Mouse (Mus musculus) CH12.LX (cell line): ENCODE measurements around the gene Olfr191. TPM values are rescaled to one million over a fixed set of nuclear protein-coding genes. Genes with fewer than 3 reads are reported as not detected.
"Not testable (repeated sequence)": the region's sequence is repeated elsewhere in the genome, so short reads cannot be mapped to it uniquely, and the experiment has no call there.

Source experiments
- DNase-seq: peaks from one replicate; pipeline ENCODE4 v3.0.0-alpha.2; 2013; ENCODE audit errors: extremely low read depth
- H3K27ac ChIP-seq: 2 replicates; pipeline ENCODE4 v1.5.1; 2012; ENCODE audit warnings: low read depth, mild to moderate bottlenecking, control low read depth, moderate library complexity; ENCODE audit not compliant: insufficient read depth
- H3K27me3 ChIP-seq: replicated peaks from 2 replicates; pipeline ENCODE3; 2012; ENCODE audit warnings: inconsistent platforms
- H3K36me3 ChIP-seq, 2 experiments: replicated peaks in 1 of 2; 2 replicates each; pipeline versions ENCODE3 to v1.6.1; 2012; ENCODE audit warnings: inconsistent platforms in 1 of 2, low read length in 1 of 2, mild to moderate bottlenecking in 1 of 2, mixed read lengths in 1 of 2, moderate library complexity in 1 of 2; ENCODE audit not compliant: control insufficient read depth in 1 of 2, insufficient read depth in 1 of 2
- H3K4me1 ChIP-seq, 2 experiments: 2 replicates each; pipeline ENCODE4 v1.6.1; 2012; ENCODE audit warnings: inconsistent platforms in 1 of 2, moderate library complexity in 1 of 2; ENCODE audit not compliant: insufficient read depth in 2 of 2, control insufficient read depth in 1 of 2
- H3K4me2 ChIP-seq: 2 replicates; pipeline ENCODE4 v1.6.1; 2012; ENCODE audit warnings: low read depth, mild to moderate bottlenecking, control low read depth; ENCODE audit not compliant: poor library complexity, insufficient read depth, severe bottlenecking
- H3K4me3 ChIP-seq, 3 experiments: fragments of 150-350 bp in 1 of 3; sonication (generic) in 1 of 3; replicated peaks in 1 of 3; 2 replicates each; pipeline versions ENCODE3 to v1.5.1; 2011 to 2012; ENCODE audit warnings: low read depth in 2 of 3, low read length in 2 of 3, mild to moderate bottlenecking in 2 of 3, moderate library complexity in 2 of 3, control low read depth in 1 of 3, improper control_type of control experiment in 1 of 3, inconsistent platforms in 1 of 3, mixed read lengths in 1 of 3; ENCODE audit not compliant: poor library complexity in 1 of 3
- H3K79me2 ChIP-seq: replicated peaks from 2 replicates; pipeline ENCODE4 v1.6.1; 2012; ENCODE audit warnings: mild to moderate bottlenecking, moderate library complexity; ENCODE audit not compliant: control insufficient read depth, poor library complexity, insufficient read depth, severe bottlenecking; ENCODE audit errors: extremely low read depth
- H3K9ac ChIP-seq: 2 replicates; pipeline ENCODE4 v1.6.1; 2012; ENCODE audit warnings: low read depth, mild to moderate bottlenecking, control low read depth, moderate library complexity; ENCODE audit not compliant: insufficient read depth
- H3K9me3 ChIP-seq: replicated peaks from 2 replicates; pipeline ENCODE3; 2012; ENCODE audit warnings: low read length, inconsistent platforms, mixed read lengths
- CHD2 ChIP-seq: IDR thresholded peaks from 2 replicates; pipeline ENCODE4 v1.6.1; 2011; ENCODE audit warnings: low read length, improper control_type of control experiment
- E2F4 ChIP-seq: IDR thresholded peaks from 2 replicates; pipeline ENCODE4 v1.6.1; 2011; ENCODE audit warnings: low read depth, low read length, improper control_type of control experiment; ENCODE audit not compliant: insufficient replicate concordance
- ELF1 ChIP-seq: IDR thresholded peaks from 2 replicates; pipeline ENCODE4 v1.6.1; 2014; ENCODE audit warnings: low read depth, mild to moderate bottlenecking, inconsistent platforms, low read length, improper control_type of control experiment
- EP300 ChIP-seq: IDR thresholded peaks from 2 replicates; pipeline ENCODE4 v1.6.1; 2011; ENCODE audit warnings: low read length, improper control_type of control experiment
- ETS1 ChIP-seq: conservative IDR thresholded peaks from 2 replicates; pipeline ENCODE4 v1.6.1; 2012; ENCODE audit warnings: low read depth, mild to moderate bottlenecking, inconsistent platforms, low read length, improper control_type of control experiment, moderate library complexity
- HCFC1 ChIP-seq: IDR thresholded peaks from 2 replicates; pipeline ENCODE4 v1.6.1; 2012; ENCODE audit warnings: low read depth, mild to moderate bottlenecking, inconsistent platforms, low read length, improper control_type of control experiment
- IRF4 ChIP-seq: IDR thresholded peaks from 2 replicates; pipeline ENCODE4 v1.6.1; 2014; ENCODE audit warnings: low read depth, mild to moderate bottlenecking, inconsistent platforms, low read length, improper control_type of control experiment
- MAFK ChIP-seq: IDR thresholded peaks from 2 replicates; pipeline ENCODE4 v1.6.1; 2011; ENCODE audit warnings: low read length, improper control_type of control experiment; ENCODE audit not compliant: insufficient replicate concordance
- MEF2A ChIP-seq: IDR thresholded peaks from 2 replicates; pipeline ENCODE4 v1.6.1; 2014; ENCODE audit warnings: low read depth, mild to moderate bottlenecking, inconsistent platforms, low read length, improper control_type of control experiment, borderline replicate concordance
- MXI1 ChIP-seq: IDR thresholded peaks from 2 replicates; pipeline ENCODE4 v1.6.1; 2011; ENCODE audit warnings: mild to moderate bottlenecking, low read depth, low read length, improper control_type of control experiment
- MYC ChIP-seq: IDR thresholded peaks from 2 replicates; pipeline ENCODE4 v1.6.1; 2011; ENCODE audit warnings: low read depth, mild to moderate bottlenecking, improper control_type of control experiment, low read length
- NELFE ChIP-seq: IDR thresholded peaks from 2 replicates; pipeline ENCODE4 v1.6.1; 2011; ENCODE audit warnings: low read depth, low read length, improper control_type of control experiment
- POLR2A ChIP-seq: IDR thresholded peaks from 2 replicates; pipeline ENCODE4 v1.6.1; 2011; ENCODE audit warnings: low read depth, mild to moderate bottlenecking, improper control_type of control experiment, low read length
- RAD21 ChIP-seq: IDR thresholded peaks from 2 replicates; pipeline ENCODE4 v1.6.1; 2011; ENCODE audit warnings: low read depth, mild to moderate bottlenecking, low read length, improper control_type of control experiment, moderate library complexity
- SIN3A ChIP-seq: IDR thresholded peaks from 2 replicates; pipeline ENCODE4 v1.6.1; 2012; ENCODE audit warnings: low read length, improper control_type of control experiment, inconsistent platforms
- TCF12 ChIP-seq: IDR thresholded peaks from 2 replicates; pipeline ENCODE4 v1.6.1; 2014; ENCODE audit warnings: low read depth, mild to moderate bottlenecking, inconsistent platforms, low read length, improper control_type of control experiment
- USF1 ChIP-seq: IDR thresholded peaks from 2 replicates; pipeline ENCODE4 v1.6.1; 2014; ENCODE audit warnings: low read depth, mild to moderate bottlenecking, inconsistent platforms, low read length, improper control_type of control experiment
- USF2 ChIP-seq: conservative IDR thresholded peaks from 2 replicates; pipeline ENCODE4 v1.6.1; 2011; ENCODE audit warnings: low read depth, low read length, improper control_type of control experiment
- ZC3H11A ChIP-seq: IDR thresholded peaks from 2 replicates; pipeline ENCODE4 v1.6.1; 2012; ENCODE audit warnings: low read depth, mild to moderate bottlenecking, inconsistent platforms, low read length, improper control_type of control experiment
- ZKSCAN1 ChIP-seq: IDR thresholded peaks from 2 replicates; pipeline ENCODE4 v1.6.1; 2012; ENCODE audit warnings: low read depth, inconsistent platforms, low read length, improper control_type of control experiment, borderline replicate concordance
- ZMIZ1 ChIP-seq: IDR thresholded peaks from 2 replicates; pipeline ENCODE4 v1.6.1; 2012; ENCODE audit warnings: low read depth, mild to moderate bottlenecking, inconsistent platforms, low read length, improper control_type of control experiment
- ZNF384 ChIP-seq: IDR thresholded peaks from 2 replicates; pipeline ENCODE4 v1.6.1; 2012; ENCODE audit warnings: low read depth, low read length, improper control_type of control experiment, inconsistent platforms
- dilution Hi-C: fragments of 300-500 bp; cut with MboI; formaldehyde crosslinking; loops from 2 replicates; pipeline ENCODE4 v1.14.3; 2020; ENCODE audit warnings: low sequenced_read_pairs; ENCODE audit not compliant: extremely low pct_unique_long_range_greater_than_20kb, extremely low pct_ligation_motif_present
- in situ Hi-C: fragments of 300-500 bp; cut with MboI; formaldehyde crosslinking; loops from 3 replicates; pipeline ENCODE4 v1.14.3; 2019; ENCODE audit warnings: low sequenced_read_pairs, low pct_ligation_motif_present, low pct_unique_long_range_greater_than_20kb, mixed read lengths
- polyA plus RNA-seq: library from polyadenylated mRNA; unstranded; fragments of >175 nt; gene quantifications from 2 replicates; pipeline ENCODE4 v1.2.1, GENCODE M21; 2012; ENCODE audit warnings: low read depth; ENCODE audit not compliant: insufficient read length
- total RNA-seq, 2 experiments: library from RNA; depleted of rRNA; stranded (reverse); fragments of 300-350 nt in 1 of 2; fragments of >200 nt in 1 of 2; gene quantifications; 2 replicates each; pipeline ENCODE4 v1.2.3; 2012 to 2014

Olfr191 gene
- total and polyA plus RNA-seq, 3 experiments, result not detected

DNA sequence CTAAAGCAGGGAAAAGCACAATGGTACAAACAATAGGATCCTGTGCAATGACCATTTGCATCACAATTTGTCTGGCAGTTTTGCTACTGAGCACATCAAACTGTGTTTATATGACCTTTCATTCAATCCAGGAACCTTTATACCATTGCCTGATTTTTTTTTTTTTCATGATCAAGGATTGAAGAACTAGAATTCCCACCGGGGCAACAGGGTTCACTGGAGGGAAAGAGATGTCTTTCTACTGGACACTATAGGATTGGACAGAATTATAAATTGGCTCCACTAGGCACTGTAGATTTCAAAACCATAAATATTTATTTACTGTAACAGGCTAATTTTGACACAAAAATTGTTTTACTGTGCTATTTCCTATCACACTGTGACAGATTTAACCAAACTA lies 22.2 kb upstream of the Olfr191 start, which contains the start of gene Olfr193:
Gene Olfr193 (minus strand): TSS at position 101 of the 400 bp plus-strand sequence.
- no peaks in the 10 kb centered on the region for H3K79me2 ChIP-seq
- dilution Hi-C loops, result no loop called here
- in situ Hi-C loops, result no loop called here
- H3K9me3 ChIP-seq, result peaks cover under 1% of the 10 kb centered on the region
- no peak within 1 kb of the TSS for H3K4me3 ChIP-seq
- H3K27ac ChIP-seq, result no peak within 1 kb of the TSS
- H3K27me3 ChIP-seq, result no peaks in the 10 kb centered on the region
- no peak within 1 kb of the TSS for H3K4me2 ChIP-seq
- no peak for TF ChIP-seq CHD2
- TF ChIP-seq HCFC1, result no peak
- no peak for TF ChIP-seq E2F4
- no peak for TF ChIP-seq ELF1
- peaks cover 0 to 12% of the 10 kb centered on the region in 2 experiments; a peak in 1 of 4 replicates for H3K4me1 ChIP-seq
- no peak within 1 kb of the TSS for H3K9ac ChIP-seq
- no peak for DNase-seq
- H3K36me3 ChIP-seq, result no peaks in the 10 kb centered on the region

- H3K4me3 ChIP-seq, H3K27me3 ChIP-seq, H3K9ac ChIP-seq, H3K36me3 ChIP-seq, H3K4me1 ChIP-seq, dilution Hi-C loops, H3K9me3 ChIP-seq, H3K79me2 ChIP-seq, DNase-seq, in situ Hi-C loops, H3K27ac ChIP-seq, H3K4me2 ChIP-seq: not testable (repeated sequence)
Observed at GRCm38 (mm10) chr16:59108522-59108921, 18.9 kb upstream of the Olfr191 start.

DNA sequence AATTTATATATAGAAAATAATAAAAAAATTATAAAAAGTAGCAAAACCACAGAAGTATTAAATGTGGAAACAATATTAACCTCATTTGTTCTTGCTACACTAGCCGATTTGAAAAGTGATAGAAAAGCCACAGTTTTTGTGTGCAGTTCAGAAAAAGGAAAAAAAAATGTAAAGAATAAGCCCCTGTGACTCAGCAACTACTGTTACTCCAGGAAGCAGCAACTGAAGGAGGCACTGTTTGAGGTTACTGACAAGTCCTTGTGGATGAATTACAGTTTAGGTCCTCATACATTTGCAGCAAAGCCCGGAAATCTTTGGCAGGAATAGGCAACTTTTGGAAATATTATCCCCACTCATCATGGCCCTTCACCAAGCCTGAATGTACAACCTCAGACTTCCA lies 15.7 kb upstream of the Olfr191 start:
- Histone ChIP-seq H3K4me1 (no peaks in the 10 kb centered on the region), H3K79me2 (no peaks in the 10 kb centered on the region)
- dilution Hi-C loops, result no loop called here
- TF ChIP-seq ZMIZ1 (no peak), EP300 (no peak), POLR2A (no peak), MXI1 (no peak), MAFK (no peak), TCF12 (no peak), USF2 (no peak), ZKSCAN1 (no peak), USF1 (no peak), SIN3A (no peak), ZC3H11A (no peak), ETS1 (no peak), ZNF384 (no peak), RAD21 (no peak), NELFE (no peak), IRF4 (no peak), MYC (no peak), MEF2A (no peak)
- TF ChIP-seq, all 38 proteins: peak for 0
- H3K36me3 ChIP-seq, result no peaks in the 10 kb centered on the region
- no peaks in the 10 kb centered on the region for H3K27me3 ChIP-seq
- DNase-seq, result no peak
- in situ Hi-C loops, result no loop called here
- no peak overlapping the region for H3K9ac ChIP-seq
- no peak overlapping the region for H3K27ac ChIP-seq
- H3K4me3 ChIP-seq, result no peak overlapping the region
- no peak overlapping the region for H3K4me2 ChIP-seq
- no peaks in the 10 kb centered on the region for H3K9me3 ChIP-seq

DNA sequence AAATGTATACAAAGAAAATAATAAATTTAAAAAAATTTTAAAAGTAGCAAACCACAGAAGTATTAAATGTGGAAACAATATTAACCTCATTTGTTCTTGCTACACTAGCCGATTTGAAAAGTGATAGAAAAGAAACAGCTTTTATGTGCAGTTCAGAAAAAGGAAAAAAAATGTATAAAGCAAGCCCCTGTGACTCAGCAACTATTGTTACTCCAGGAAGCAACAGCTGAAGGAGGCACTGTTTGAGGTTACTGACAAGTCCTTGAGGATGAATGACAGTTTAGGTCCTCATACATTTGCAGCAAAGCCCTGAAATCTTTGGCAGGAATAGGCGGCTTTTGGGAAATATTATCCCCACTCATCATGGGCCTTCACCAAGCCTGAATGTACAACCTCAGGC lies 8.5 kb downstream of the Olfr191 start:
- H3K4me3 ChIP-seq, H3K36me3 ChIP-seq, H3K4me2 ChIP-seq, in situ Hi-C loops, H3K9me3 ChIP-seq, H3K9ac ChIP-seq, H3K4me1 ChIP-seq, DNase-seq, dilution Hi-C loops, H3K27ac ChIP-seq, H3K27me3 ChIP-seq, H3K79me2 ChIP-seq: not testable (repeated sequence)
